Mouse (Mus musculus) layer of hippocampus, adult 18-20 months (tissue): ENCODE data around the gene Dll4. TPM values are rescaled to one million over a fixed set of nuclear protein-coding genes. Genes with fewer than 3 reads are reported as not detected.
A peak's percentile ranks its signal among the peaks of the same experiment; 100 is the strongest.

Source experiments
- DNase-seq, 2 experiments: peaks; one replicate each; pipeline ENCODE4 v3.0.0; 2022; ENCODE audit warnings: low spot score in 2 of 2
- long read RNA-seq: library from polyadenylated mRNA; stranded (forward); transcript quantifications from one replicate; pipeline ENCODE4 v2.0.0, GENCODE M21; 2021
- total RNA-seq, 2 experiments: library from RNA; stranded (reverse); gene quantifications; 2 replicates each; pipeline ENCODE4 v1.2.3; 2021

Dll4 gene
- 1 to 10 TPM; 2.0 to 2.8 TPM for total RNA-seq
- long read RNA-seq, partial matches to known transcripts, result 1 of 3 reads
- long read RNA-seq, other reads (novel, unspliced or antisense), result 0 of 3 reads

GRCm38 (mm10) chr2:119325568-119326143, at the start of gene Dll4:
Gene Dll4 (plus strand): TSS chr2:119325784.
- no peak for DNase-seq

- DNase-seq, result no peak
Measured at GRCm38 (mm10) chr2:119276926-119277325, 48.7 kb upstream of the Dll4 start.

GRCm38 (mm10) chr2:119277810-119278209, 47.8 kb upstream of the Dll4 start:
- no peak for DNase-seq

- DNase-seq, result no peak
Measured at GRCm38 (mm10) chr2:119281899-119282565, 43.6 kb upstream of the Dll4 start.

- no peak for DNase-seq
Measured at GRCm38 (mm10) chr2:119287372-119287771, 38.2 kb upstream of the Dll4 start.

- DNase-seq, result peak; percentile 98 to 99
Measured at GRCm38 (mm10) chr2:119288270-119288882, 37.2 kb upstream of the Dll4 start, which contains the start of gene Vps18. Gene Vps18 (plus strand): TSS chr2:119288740.

GRCm38 (mm10) chr2:119289014-119289416, 36.6 kb upstream of the Dll4 start:
- no peak for DNase-seq

GRCm38 (mm10) chr2:119292281-119292680, 33.3 kb upstream of the Dll4 start:
- DNase-seq, result no peak

GRCm38 (mm10) chr2:119292852-119293251, 32.7 kb upstream of the Dll4 start:
- DNase-seq, result no peak

GRCm38 (mm10) chr2:119293311-119293710, 32.3 kb upstream of the Dll4 start:
- no peak for DNase-seq

GRCm38 (mm10) chr2:119293776-119294390, 31.7 kb upstream of the Dll4 start:
- DNase-seq, result no peak

GRCm38 (mm10) chr2:119294411-119294810, 31.2 kb upstream of the Dll4 start:
- DNase-seq, result no peak

- DNase-seq, result no peak
Measured at GRCm38 (mm10) chr2:119296756-119297155, 28.8 kb upstream of the Dll4 start.

- no peak for DNase-seq
Measured at GRCm38 (mm10) chr2:119297506-119297905, 28.1 kb upstream of the Dll4 start.

GRCm38 (mm10) chr2:119298330-119298729, 27.3 kb upstream of the Dll4 start:
- DNase-seq, result peak; percentile 26 to 76

GRCm38 (mm10) chr2:119298839-119299238, 26.7 kb upstream of the Dll4 start:
- DNase-seq, result no peak

GRCm38 (mm10) chr2:119299981-119300818, 25.4 kb upstream of the Dll4 start:
- DNase-seq, result peak in 1 of 2 experiments; percentile 53

GRCm38 (mm10) chr2:119300819-119301493, 24.6 kb upstream of the Dll4 start:
- peak in 1 of 2 experiments; percentile 37 for DNase-seq

GRCm38 (mm10) chr2:119302876-119303275, 22.7 kb upstream of the Dll4 start:
- no peak for DNase-seq

GRCm38 (mm10) chr2:119304391-119304790, 21.2 kb upstream of the Dll4 start:
- DNase-seq, result no peak
